Mouse (Mus musculus) spleen, adult 18-20 months (tissue): ENCODE data around the gene Cblc.
A peak's percentile ranks its signal among the peaks of the same experiment; 100 is the strongest.

Experiments
- DNase-seq, 2 experiments: peaks; one replicate each; pipeline ENCODE4 v3.0.0; 2022; ENCODE audit warnings: mixed read lengths in 2 of 2

Gene Cblc

GRCm38 (mm10) chr7:19781741-19782140 is 14.9 kb downstream of the Cblc start:
- DNase-seq: no peak

- no peak for DNase-seq
Measured at GRCm38 (mm10) chr7:19779903-19780302, 16.7 kb downstream of the Cblc start.

DNA sequence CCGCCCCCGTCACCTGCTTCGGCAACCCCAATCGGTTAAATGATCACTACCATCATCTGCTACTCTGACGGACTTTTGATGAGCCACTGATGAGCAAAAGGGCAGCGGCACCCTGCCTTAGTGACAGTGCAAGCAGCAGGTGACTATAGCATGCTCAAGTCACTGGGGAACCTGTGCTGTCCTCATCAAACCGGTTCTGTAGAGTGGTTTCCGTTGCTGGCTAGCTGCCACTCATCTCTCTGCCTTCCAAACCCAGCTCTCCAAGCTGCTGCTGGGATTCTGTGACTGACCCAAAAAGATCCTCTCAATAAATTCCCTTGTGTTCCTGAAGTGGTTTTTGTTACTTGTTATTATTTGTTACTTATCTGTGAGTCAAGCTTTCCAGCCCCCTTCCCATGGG is 18.0 kb downstream of the Cblc start:
- no peak for DNase-seq

GRCm38 (mm10) chr7:19777049-19777723 is 19.4 kb downstream of the Cblc start:
- DNase-seq: no peak

DNA sequence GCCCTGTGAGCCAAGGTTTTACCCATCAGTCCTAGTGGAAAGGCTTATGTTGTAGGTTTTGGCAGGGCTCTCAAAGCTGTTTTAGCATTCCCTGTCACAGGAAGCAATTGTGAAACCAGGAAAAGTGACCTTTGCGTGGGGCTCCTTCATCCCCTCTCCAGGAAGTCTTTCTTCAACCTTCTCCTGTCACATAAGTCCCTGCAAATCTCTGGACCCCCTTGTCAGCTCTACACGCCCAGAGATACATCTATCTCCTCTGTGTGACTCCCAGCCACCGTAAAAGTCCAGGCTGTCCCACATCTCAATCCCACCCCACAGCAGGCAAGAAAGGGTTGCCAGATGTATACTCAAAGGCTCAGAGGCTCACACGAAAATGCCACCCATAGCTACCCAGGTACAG is 24.9 kb downstream of the Cblc start:
- DNase-seq: no peak

DNA sequence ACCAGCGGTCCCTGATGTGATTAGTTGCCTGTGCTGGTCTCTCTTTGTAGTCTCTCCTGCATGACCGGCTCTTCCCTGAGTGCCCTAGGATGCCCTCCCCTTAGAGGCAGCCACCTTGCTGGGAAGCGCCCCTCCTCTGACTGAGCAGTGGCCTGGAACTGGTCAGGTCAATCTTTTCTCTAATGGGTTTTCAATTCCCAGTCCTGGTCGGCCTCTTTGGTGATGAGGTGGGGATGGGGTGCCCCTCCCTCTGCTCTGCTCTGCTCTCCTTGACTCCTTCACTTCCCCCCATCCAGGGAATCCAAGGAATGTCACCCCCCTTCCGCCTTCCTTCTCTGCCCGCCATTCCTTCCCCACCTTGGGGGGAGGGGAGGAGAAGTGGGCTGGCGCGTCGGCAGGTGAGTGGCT is 25.6 kb downstream of the Cblc start, which contains the start of gene Bcam:
Bcam (minus strand) TSS at position 33 of the 408 bp plus-strand sequence.
- DNase-seq: no peak

DNA sequence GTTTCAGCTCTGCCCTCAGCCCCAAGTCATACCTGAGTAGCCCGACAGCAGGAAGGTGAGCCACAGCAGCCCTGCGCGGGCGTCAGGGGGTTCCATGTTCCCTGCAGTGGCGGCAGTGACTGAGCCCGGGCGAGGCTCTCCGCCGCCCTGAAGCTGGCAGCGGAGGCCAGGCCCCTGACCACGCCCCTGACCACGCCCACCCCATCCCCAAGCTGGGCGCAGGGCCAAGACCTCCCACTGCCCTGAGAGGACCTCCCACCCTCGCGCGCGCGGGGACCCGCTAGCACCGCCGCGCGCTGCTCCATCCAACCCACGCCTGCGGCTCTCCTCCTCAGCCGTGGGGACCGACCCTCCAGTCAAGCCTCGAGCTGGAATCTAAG is 26.2 kb downstream of the Cblc start:
- peak; percentile 42 to 64 for DNase-seq

GRCm38 (mm10) chr7:19769434-19770374 is 26.9 kb downstream of the Cblc start:
- DNase-seq: no peak

DNA sequence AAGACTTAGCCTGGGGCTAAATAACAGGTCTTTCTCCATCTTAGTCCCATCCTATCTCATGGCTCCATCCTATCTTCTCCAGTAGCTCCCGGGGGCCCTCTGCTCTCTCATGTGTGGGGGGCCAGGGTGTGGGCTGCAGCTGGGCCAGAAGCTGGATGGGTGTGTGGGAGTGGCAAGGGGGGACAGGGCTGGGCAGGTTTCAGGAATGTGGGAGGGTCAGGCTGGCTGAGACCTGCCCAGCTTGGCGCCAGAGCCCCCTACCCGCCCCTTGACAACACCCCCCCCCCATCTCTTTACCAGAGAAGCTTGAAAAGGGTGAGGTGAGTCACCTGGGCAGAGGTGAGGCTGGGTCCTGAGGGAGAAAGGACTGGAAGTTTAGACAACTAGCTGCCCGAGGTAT is 27.6 kb downstream of the Cblc start:
- no peak for DNase-seq

GRCm38 (mm10) chr7:19768251-19768650 is 28.4 kb downstream of the Cblc start:
- no peak for DNase-seq

DNA sequence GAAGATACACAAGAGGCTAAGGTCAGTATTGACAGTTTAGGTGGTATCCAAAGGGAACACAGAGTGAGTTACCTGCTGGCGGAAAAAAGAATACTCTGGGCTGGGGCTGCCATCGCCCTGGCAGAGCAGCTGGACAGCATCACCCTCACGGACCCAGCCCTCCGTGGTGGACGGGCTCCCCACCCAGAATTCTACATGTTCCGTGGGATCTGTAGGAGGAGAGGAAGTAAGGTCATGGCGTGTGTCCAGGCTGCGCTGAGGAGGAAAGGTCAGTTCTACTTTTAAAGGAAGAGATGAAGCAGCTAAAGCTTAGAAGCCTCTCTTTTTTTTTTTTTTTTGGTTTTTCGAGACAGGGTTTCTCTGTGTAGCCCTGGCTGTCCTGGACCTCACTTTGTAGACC is 32.0 kb downstream of the Cblc start:
- no peak for DNase-seq

- no peak for DNase-seq
Measured at GRCm38 (mm10) chr7:19763829-19764477, 32.7 kb downstream of the Cblc start.

DNA sequence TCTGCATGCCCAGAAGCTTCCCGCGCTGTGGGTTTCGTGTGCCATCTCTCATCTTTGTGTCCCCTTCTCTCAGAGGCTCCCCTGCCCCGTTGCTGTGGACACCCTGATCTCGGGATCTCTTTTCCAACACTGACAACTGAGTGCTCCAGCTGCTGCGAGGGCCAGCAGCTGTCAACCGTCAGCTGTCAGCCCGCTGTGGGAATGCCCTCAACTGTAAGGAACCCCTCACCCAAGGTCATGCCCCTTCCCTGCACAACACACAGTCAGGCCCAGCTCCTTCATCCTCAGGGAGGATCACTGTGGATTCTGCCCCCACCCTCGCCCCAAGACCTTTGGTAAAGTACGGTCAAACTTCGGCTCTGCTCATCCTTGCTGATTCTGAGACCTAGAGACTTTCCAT is 34.3 kb downstream of the Cblc start:
- no peak for DNase-seq

- no peak for DNase-seq
Measured at GRCm38 (mm10) chr7:19760021-19760420, 36.6 kb downstream of the Cblc start.

- DNase-seq: no peak
Measured at GRCm38 (mm10) chr7:19758623-19759022, 38.0 kb downstream of the Cblc start.

GRCm38 (mm10) chr7:19755851-19756786 is 40.5 kb downstream of the Cblc start:
- no peak for DNase-seq

DNA sequence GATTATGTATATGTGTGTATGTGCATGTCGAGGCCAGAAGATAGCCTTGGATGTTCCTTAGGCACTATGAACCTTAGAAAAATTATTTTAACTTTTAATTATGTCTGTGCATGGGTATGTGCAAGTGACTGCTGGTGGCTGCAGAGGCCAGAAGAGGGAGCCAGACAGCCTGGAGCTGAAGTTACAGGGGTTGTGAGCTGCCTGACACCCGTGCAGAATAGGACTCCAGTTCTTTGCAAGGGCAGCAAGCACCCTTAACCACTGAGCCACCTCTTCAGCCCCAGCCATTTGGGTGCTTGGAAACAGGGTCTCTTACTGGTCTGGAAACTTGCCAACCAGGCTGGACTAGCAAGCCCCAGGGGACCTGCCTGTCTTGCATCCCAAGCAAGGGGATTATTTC is 41.6 kb downstream of the Cblc start:
- no peak for DNase-seq

- no peak for DNase-seq
Measured at GRCm38 (mm10) chr7:19754065-19754464, 42.5 kb downstream of the Cblc start.

GRCm38 (mm10) chr7:19753587-19753986 is 43.0 kb downstream of the Cblc start:
- no peak for DNase-seq

DNA sequence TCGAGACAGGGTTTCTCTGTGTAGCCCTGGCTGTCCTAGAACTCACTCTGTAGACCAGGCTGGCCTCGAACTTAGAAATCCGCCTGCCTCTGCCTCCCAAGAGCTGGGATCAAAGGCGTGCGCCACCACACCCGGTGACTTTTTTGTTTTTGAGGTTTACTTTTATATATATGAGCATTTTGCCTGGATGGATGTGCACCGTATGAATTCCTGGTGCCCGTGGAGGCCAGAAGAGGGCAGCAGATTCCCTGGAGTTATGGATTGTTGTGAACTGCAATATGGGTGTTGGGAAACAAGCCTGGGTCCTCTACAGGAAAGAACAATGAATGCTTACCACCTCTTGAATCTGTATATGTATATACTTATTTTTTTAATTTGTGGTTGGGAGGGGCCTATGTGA is 44.0 kb downstream of the Cblc start:
- no peak for DNase-seq

- DNase-seq: no peak
Measured at GRCm38 (mm10) chr7:19751070-19751383, 45.6 kb downstream of the Cblc start.

- peak; percentile 48 to 56 for DNase-seq
Measured at GRCm38 (mm10) chr7:19750217-19751069, 46.2 kb downstream of the Cblc start, which contains the start of gene Nectin2. TSS of gene Nectin2 (minus strand) at chr7:19750483.
